Mouse (Mus musculus) cerebellum, adult 2 months (tissue): ENCODE data around the gene Ddx5.

Experiments used
- CTCF ChIP-seq: fragments of 200-500 bp; IDR thresholded peaks from 2 replicates; pipeline ENCODE4 v1.5.1; 2011; ENCODE audit warnings: low read depth, mild to moderate bottlenecking, control low read depth, low read length, moderate library complexity, borderline replicate concordance; ENCODE audit not compliant: insufficient read depth
- POLR2A ChIP-seq: fragments of 200-500 bp; IDR thresholded peaks from 2 replicates; pipeline ENCODE4 v1.6.1; 2011; ENCODE audit warnings: low read length, control low read depth, borderline replicate concordance; ENCODE audit not compliant: insufficient read depth

DNA sequence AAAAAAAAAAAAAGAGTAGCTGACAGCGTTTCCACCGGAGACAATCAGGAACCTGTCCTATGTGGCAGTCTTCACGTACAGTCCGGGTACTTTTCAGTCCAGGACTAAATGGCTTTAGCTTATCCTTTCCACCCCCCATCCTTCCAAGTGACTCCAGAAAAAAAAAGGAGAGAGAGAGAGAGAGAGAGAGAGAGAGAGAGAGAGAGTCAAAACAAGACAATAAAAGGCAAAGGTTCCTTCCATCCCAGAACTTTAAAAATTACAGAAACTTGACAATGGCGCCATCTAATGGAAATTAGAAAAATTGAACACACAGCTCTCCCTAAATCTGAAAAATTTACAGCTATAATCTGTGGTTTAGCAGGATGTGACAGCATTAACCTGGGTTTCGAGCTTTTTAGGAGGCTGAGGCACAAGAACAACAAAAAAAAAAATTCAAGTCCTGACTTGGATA is 46.6 kb downstream of the Ddx5 start:
- 0 out of 2 replicates have a peak, but pooled peaks have one; percentile 6 for TF ChIP-seq CTCF
- no peak for TF ChIP-seq POLR2A
